Mouse (Mus musculus): ENCODE data around the gene Cabp7. TPM values are rescaled to one million over a fixed set of nuclear protein-coding genes. Genes with fewer than 3 reads are reported as not detected.
A peak's percentile ranks its signal among the peaks of the same experiment; 100 is the strongest.
"Not testable (repeated sequence)": the region's sequence is repeated elsewhere in the genome, so short reads cannot be mapped to it uniquely, and the experiment has no call there.

The Cabp7 gene
- polyA plus RNA-seq, 1 experiment: not detected

- H3K4me3 ChIP-seq (ENCODE audit: insufficient read depth, low read depth, low read length): no peak overlapping the region
- no peaks in the 10 kb centered on the region for H3K4me1 ChIP-seq (ENCODE audit: control insufficient read depth, insufficient read depth, low read length)
- no peak overlapping the region for H3K27ac ChIP-seq (ENCODE audit: insufficient read depth, low read depth, low read length)
- no peaks in the 10 kb centered on the region for H3K27me3 ChIP-seq (replicated peaks; ENCODE audit: control insufficient read depth, insufficient read depth, low read length)
- no peak for DNase-seq
- no peaks in the 10 kb centered on the region for H3K36me3 ChIP-seq (ENCODE audit: control insufficient read depth, insufficient read depth, low read length)
- TF ChIP-seq POLR2A (IDR thresholded peaks at IDR 0.05; ENCODE audit: low read depth, low read length) (no peak), CTCF (conservative IDR thresholded peaks at IDR 0.05; ENCODE audit: insufficient read depth, insufficient read length, low read depth, low read length) (no peak)
Observed at GRCm38 (mm10) chr11:4712822-4713221, 33.8 kb downstream of the Cabp7 start.

- not testable (repeated sequence) for H3K27me3 ChIP-seq (replicated peaks; ENCODE audit: control insufficient read depth, insufficient read depth, low read length); H3K4me1 ChIP-seq (ENCODE audit: control insufficient read depth, insufficient read depth, low read length); DNase-seq; H3K4me3 ChIP-seq (ENCODE audit: insufficient read depth, low read depth, low read length); H3K27ac ChIP-seq (ENCODE audit: insufficient read depth, low read depth, low read length); H3K36me3 ChIP-seq (ENCODE audit: control insufficient read depth, insufficient read depth, low read length)
- WGBS: 60% methylated on average over 4 of the region's 4 CpGs
Observed at GRCm38 (mm10) chr11:4710188-4710587, 36.4 kb downstream of the Cabp7 start.

DNA sequence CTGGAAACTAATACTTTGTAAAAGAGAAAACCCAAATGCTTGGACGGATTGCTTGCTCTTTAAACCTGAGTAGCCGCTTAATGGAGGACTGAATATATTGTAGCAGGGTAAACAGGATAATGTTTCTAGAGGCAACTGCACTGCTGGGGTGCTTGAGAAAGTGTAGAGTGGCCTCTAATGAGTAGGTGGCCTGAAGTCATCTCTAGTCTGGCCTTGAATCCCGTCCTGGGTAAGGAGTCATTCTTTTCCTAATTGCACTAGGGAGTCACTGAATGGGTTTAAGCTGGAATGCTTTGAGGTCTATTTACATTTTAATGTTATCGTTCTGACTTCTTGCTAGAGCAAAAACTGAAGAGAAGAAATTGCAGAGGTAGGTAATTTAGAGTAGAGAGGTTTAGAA lies 41.4 kb downstream of the Cabp7 start:
- Histone ChIP-seq H3K36me3 (ENCODE audit: control insufficient read depth, insufficient read depth, low read length) (peaks cover 3% of the 10 kb centered on the region), H3K4me3 (ENCODE audit: insufficient read depth, low read depth, low read length) (peak overlapping the region; percentile 72), H3K4me1 (ENCODE audit: control insufficient read depth, insufficient read depth, low read length) (no peaks in the 10 kb centered on the region; the same call in 1 of the 2 replicates), H3K27me3 (replicated peaks; ENCODE audit: control insufficient read depth, insufficient read depth, low read length) (no peaks in the 10 kb centered on the region), H3K27ac (ENCODE audit: insufficient read depth, low read depth, low read length) (peak overlapping the region; percentile 48; the same call in 1 of the 2 replicates)
- DNase-seq: peak; percentile 14
- TF ChIP-seq CTCF (conservative IDR thresholded peaks at IDR 0.05; ENCODE audit: insufficient read depth, insufficient read length, low read depth, low read length) (no peak), POLR2A (IDR thresholded peaks at IDR 0.05; ENCODE audit: low read depth, low read length) (no peak)
- 4% methylated on average over 4 of the region's 4 CpGs for WGBS

- peak; percentile 97 for TF ChIP-seq POLR2A (IDR thresholded peaks at IDR 0.05; ENCODE audit: low read depth, low read length)
- TF ChIP-seq CTCF (conservative IDR thresholded peaks at IDR 0.05; ENCODE audit: insufficient read depth, insufficient read length, low read depth, low read length): no peak
- no peaks in the 10 kb centered on the region; the same call in 1 of the 2 replicates for H3K4me1 ChIP-seq (ENCODE audit: control insufficient read depth, insufficient read depth, low read length)
- H3K27me3 ChIP-seq (replicated peaks; ENCODE audit: control insufficient read depth, insufficient read depth, low read length): no peaks in the 10 kb centered on the region
- H3K4me3 ChIP-seq (ENCODE audit: insufficient read depth, low read depth, low read length): peak within 1 kb of the TSS; percentile 72
- peak within 1 kb of the TSS; percentile 89 for H3K27ac ChIP-seq (ENCODE audit: insufficient read depth, low read depth, low read length)
- DNase-seq: peak; percentile 96
- under 1% methylated on average over 47 of the region's 47 CpGs for WGBS
- H3K36me3 ChIP-seq (ENCODE audit: control insufficient read depth, insufficient read depth, low read length): peaks cover 3% of the 10 kb centered on the region
Observed at GRCm38 (mm10) chr11:4704072-4704964, 42.3 kb downstream of the Cabp7 start, which contains the start of the genes Uqcr10 and Zmat5. Gene Uqcr10, minus strand, starts transcription at chr11:4704342. Gene Zmat5, plus strand, starts transcription at chr11:4704678.

GRCm38 (mm10) chr11:4703688-4704071 lies 42.9 kb downstream of the Cabp7 start:
- Histone ChIP-seq H3K27me3 (replicated peaks; ENCODE audit: control insufficient read depth, insufficient read depth, low read length) (no peaks in the 10 kb centered on the region), H3K4me1 (ENCODE audit: control insufficient read depth, insufficient read depth, low read length) (no peaks in the 10 kb centered on the region; the same call in 1 of the 2 replicates), H3K27ac (ENCODE audit: insufficient read depth, low read depth, low read length) (peak overlapping the region; percentile 89), H3K4me3 (ENCODE audit: insufficient read depth, low read depth, low read length) (peak overlapping the region; percentile 72), H3K36me3 (ENCODE audit: control insufficient read depth, insufficient read depth, low read length) (peaks cover 3% of the 10 kb centered on the region)
- TF ChIP-seq CTCF (conservative IDR thresholded peaks at IDR 0.05; ENCODE audit: insufficient read depth, insufficient read length, low read depth, low read length): no peak
- no peak for DNase-seq
- WGBS: 3% methylated on average over 12 of the region's 12 CpGs

GRCm38 (mm10) chr11:4700726-4701125 lies 45.9 kb downstream of the Cabp7 start:
- H3K27ac ChIP-seq (ENCODE audit: insufficient read depth, low read depth, low read length): no peak overlapping the region
- no peak overlapping the region for H3K4me3 ChIP-seq (ENCODE audit: insufficient read depth, low read depth, low read length)
- H3K36me3 ChIP-seq (ENCODE audit: control insufficient read depth, insufficient read depth, low read length): peaks cover 3% of the 10 kb centered on the region
- WGBS: 57% methylated on average over 8 of the region's 8 CpGs
- TF ChIP-seq POLR2A (IDR thresholded peaks at IDR 0.05; ENCODE audit: low read depth, low read length) (no peak), CTCF (conservative IDR thresholded peaks at IDR 0.05; ENCODE audit: insufficient read depth, insufficient read length, low read depth, low read length) (no peak)
- DNase-seq: peak; percentile 16
- H3K4me1 ChIP-seq (ENCODE audit: control insufficient read depth, insufficient read depth, low read length): no peaks in the 10 kb centered on the region; the same call in 1 of the 2 replicates
- H3K27me3 ChIP-seq (replicated peaks; ENCODE audit: control insufficient read depth, insufficient read depth, low read length): no peaks in the 10 kb centered on the region
